Mouse (Mus musculus) ES-E14 (cell line): ENCODE data around the gene Uspl1. TPM values are rescaled to one million over a fixed set of nuclear protein-coding genes. Genes with fewer than 3 reads are reported as not detected.

ENCODE experiments used
- DNase-seq: peaks from one replicate; pipeline ENCODE4 v3.0.0-alpha.2; 2013; ENCODE audit warnings: low read depth, low spot score
- H3K27ac ChIP-seq: 2 replicates; pipeline ENCODE4 v1.5.1; 2012; ENCODE audit warnings: low read depth, mild to moderate bottlenecking, low read length, moderate library complexity, mixed read lengths; ENCODE audit not compliant: poor library complexity, insufficient read depth, severe bottlenecking
- H3K36me3 ChIP-seq: 2 replicates; pipeline ENCODE4 v1.6.1; 2012; ENCODE audit warnings: mild to moderate bottlenecking, low read length, moderate library complexity, mixed read lengths; ENCODE audit not compliant: control insufficient read depth, poor library complexity, insufficient read depth, severe bottlenecking
- H3K4me1 ChIP-seq, 2 experiments: fragments of 150-350 bp in 1 of 2; sonication (generic) in 1 of 2; 2 replicates each; pipeline ENCODE4 v1.6.1; 2012; ENCODE audit warnings: low read length in 2 of 2, mild to moderate bottlenecking in 1 of 2, mixed read lengths in 1 of 2; ENCODE audit not compliant: control insufficient read depth in 2 of 2, insufficient read depth in 2 of 2, poor library complexity in 1 of 2
- H3K4me3 ChIP-seq, 2 experiments: fragments of 150-350 bp in 1 of 2; sonication (generic) in 1 of 2; 2 replicates each; pipeline ENCODE4 v1.5.1; 2012; ENCODE audit warnings: low read length in 2 of 2, low read depth in 1 of 2, mild to moderate bottlenecking in 1 of 2, mixed read lengths in 1 of 2; ENCODE audit not compliant: insufficient read depth in 1 of 2, poor library complexity in 1 of 2, severe bottlenecking in 1 of 2
- H3K9ac ChIP-seq: 2 replicates; pipeline ENCODE4 v1.6.1; 2012; ENCODE audit warnings: low read depth, mild to moderate bottlenecking, low read length, mixed read lengths; ENCODE audit not compliant: poor library complexity, insufficient read depth, severe bottlenecking
- H3K9me3 ChIP-seq: fragments of 150-350 bp; sonication (generic); 2 replicates; pipeline ENCODE4 v1.6.1; 2012; ENCODE audit warnings: low read depth, mild to moderate bottlenecking, low read length; ENCODE audit not compliant: control insufficient read depth, insufficient read depth
- CHD2 ChIP-seq: IDR thresholded peaks from 2 replicates; pipeline ENCODE4 v1.6.1; 2014; ENCODE audit warnings: mild to moderate bottlenecking, low read depth, low read length, inconsistent platforms
- HCFC1 ChIP-seq: IDR thresholded peaks from 2 replicates; pipeline ENCODE4 v1.6.1; 2012; ENCODE audit warnings: low read length, inconsistent platforms, borderline replicate concordance; ENCODE audit not compliant: insufficient read depth
- MAFK ChIP-seq: IDR thresholded peaks from 2 replicates; pipeline ENCODE4 v1.6.1; 2014; ENCODE audit warnings: mild to moderate bottlenecking, low read depth, low read length, inconsistent platforms; ENCODE audit not compliant: insufficient read depth
- ZC3H11A ChIP-seq: IDR thresholded peaks from 2 replicates; pipeline ENCODE4 v1.6.1; 2012; ENCODE audit warnings: low read depth, mild to moderate bottlenecking, inconsistent platforms, low read length, borderline replicate concordance
- ZNF384 ChIP-seq: IDR thresholded peaks from 2 replicates; pipeline ENCODE4 v1.6.1; 2012; ENCODE audit warnings: low read depth, low read length, inconsistent platforms
- in situ Hi-C, 2 experiments: fragments of 600-800 bp; cut with MboI; formaldehyde crosslinking; loops; one replicate each; pipeline ENCODE4 v1.15.1; 2025; ENCODE audit warnings: low sequenced_read_pairs in 2 of 2, inconsistent platforms in 1 of 2; ENCODE audit not compliant: unreplicated experiment in 2 of 2
- total RNA-seq: library from RNA; depleted of rRNA; stranded (reverse); fragments of 300-350 nt; gene quantifications from 2 replicates; pipeline ENCODE4 v1.2.3, GENCODE M21; 2012

Gene Uspl1
- total RNA-seq, 1 experiment: 108 TPM

- H3K27ac ChIP-seq: no peak overlapping the region
- DNase-seq: no peak
- no peaks in the 10 kb centered on the region for H3K9me3 ChIP-seq
- no peak overlapping the region for H3K9ac ChIP-seq
- in situ Hi-C loops: no loop called here
- TF ChIP-seq HCFC1 (no peak), CHD2 (no peak), MAFK (no peak), ZC3H11A (no peak), ZNF384 (no peak)
- no peak overlapping the region for H3K4me3 ChIP-seq
- H3K36me3 ChIP-seq: no peaks in the 10 kb centered on the region
- H3K4me1 ChIP-seq: peaks cover 0 to 5% of the 10 kb centered on the region in 2 experiments; a peak in 3 of 4 replicates
Measured at GRCm38 (mm10) chr5:149257518-149258281, 73.5 kb downstream of the Uspl1 start.

GRCm38 (mm10) chr5:149259093-149259492, 74.9 kb downstream of the Uspl1 start:
- no peak for DNase-seq
- peaks cover 0 to 3% of the 10 kb centered on the region in 2 experiments; a peak in 1 of 4 replicates for H3K4me1 ChIP-seq
- no peak for TF ChIP-seq MAFK
- H3K27ac ChIP-seq: no peak overlapping the region
- H3K4me3 ChIP-seq: peak overlapping the region; percentile 35 to 51
- in situ Hi-C loops: no loop called here
- no peaks in the 10 kb centered on the region for H3K36me3 ChIP-seq
- no peaks in the 10 kb centered on the region for H3K9me3 ChIP-seq
- peak overlapping the region; percentile 31; the same call in 1 of the 2 replicates for H3K9ac ChIP-seq

DNA sequence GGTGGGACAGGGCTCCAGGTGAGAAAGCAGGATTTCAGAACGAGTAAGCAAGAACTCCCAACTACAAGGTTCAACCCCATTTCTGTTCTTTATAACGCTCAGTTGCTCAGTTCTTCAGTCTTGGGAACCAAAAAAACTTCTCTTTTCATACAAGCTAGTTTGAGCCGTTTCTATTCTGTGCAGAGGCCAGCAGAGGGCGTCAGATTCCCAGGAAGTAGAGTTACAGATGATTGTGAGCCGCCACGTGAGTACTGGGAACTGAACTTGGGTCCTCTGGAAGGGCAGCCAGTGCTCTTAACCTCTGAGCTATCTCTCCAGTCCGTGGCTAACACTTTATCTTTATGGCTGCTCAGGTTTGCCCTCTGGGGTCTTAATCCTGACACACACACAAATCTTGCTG, 77.3 kb downstream of the Uspl1 start:
- H3K4me3 ChIP-seq: no peak overlapping the region
- peak overlapping the region; percentile 40; the same call in 1 of the 2 replicates for H3K9ac ChIP-seq
- H3K4me1 ChIP-seq: peaks cover 0 to 4% of the 10 kb centered on the region in 2 experiments; a peak in 1 of 4 replicates
- peak; percentile 75 for DNase-seq
- H3K27ac ChIP-seq: no peak overlapping the region; the same call in 1 of the 2 replicates
- in situ Hi-C loops: no loop called here
- no peaks in the 10 kb centered on the region for H3K36me3 ChIP-seq
- no peaks in the 10 kb centered on the region for H3K9me3 ChIP-seq
- TF ChIP-seq MAFK (no peak), ZNF384 (no peak), CHD2 (no peak), HCFC1 (no peak), ZC3H11A (no peak)

DNA sequence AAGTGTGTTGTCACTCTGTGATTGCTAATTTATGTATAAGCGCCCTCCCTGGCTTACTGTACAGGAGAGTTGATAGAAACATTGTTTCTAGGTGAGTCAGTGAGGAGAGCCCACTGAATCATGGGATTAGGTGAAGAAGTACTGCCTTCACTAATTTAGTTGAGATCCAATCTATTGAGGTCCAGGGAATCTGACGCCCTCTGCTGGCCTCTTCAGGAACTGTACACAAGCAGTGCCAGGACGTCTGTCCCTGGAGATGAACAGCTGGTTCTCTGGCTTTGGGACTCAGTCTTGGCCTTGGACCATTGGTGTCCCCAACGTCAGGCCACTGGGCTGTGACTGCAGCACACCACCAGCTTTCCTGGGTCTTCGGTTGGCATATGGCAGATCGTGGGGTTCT, 77.7 kb downstream of the Uspl1 start:
- peaks cover 0 to 4% of the 10 kb centered on the region in 2 experiments; a peak in 1 of 4 replicates for H3K4me1 ChIP-seq
- peak overlapping the region; percentile 40; the same call in 1 of the 2 replicates for H3K9ac ChIP-seq
- no peak for TF ChIP-seq ZNF384
- TF ChIP-seq CHD2: no peak
- TF ChIP-seq HCFC1: no peak
- TF ChIP-seq MAFK: no peak
- TF ChIP-seq ZC3H11A: peak; percentile 55; the same call in 1 of the 2 replicates
- no peaks in the 10 kb centered on the region for H3K9me3 ChIP-seq
- H3K36me3 ChIP-seq: no peaks in the 10 kb centered on the region
- no peak overlapping the region for H3K4me3 ChIP-seq
- DNase-seq: peak; percentile 89
- no peak overlapping the region; the same call in 1 of the 2 replicates for H3K27ac ChIP-seq
- in situ Hi-C loops: no loop called here
